Mouse (Mus musculus) heart, adult 11 months (tissue): Measurements from ENCODE around the gene Hbp1.
A peak's percentile ranks its signal among the peaks of the same experiment; 100 is the strongest.

Experiments used
- DNase-seq: peaks from one replicate; pipeline ENCODE4 v3.0.0; 2022

Hbp1 gene

GRCm38 (mm10) chr12:31949193-31949741 lies 1.1 kb downstream of the Hbp1 start:
- DNase-seq = peak; percentile 99

DNA sequence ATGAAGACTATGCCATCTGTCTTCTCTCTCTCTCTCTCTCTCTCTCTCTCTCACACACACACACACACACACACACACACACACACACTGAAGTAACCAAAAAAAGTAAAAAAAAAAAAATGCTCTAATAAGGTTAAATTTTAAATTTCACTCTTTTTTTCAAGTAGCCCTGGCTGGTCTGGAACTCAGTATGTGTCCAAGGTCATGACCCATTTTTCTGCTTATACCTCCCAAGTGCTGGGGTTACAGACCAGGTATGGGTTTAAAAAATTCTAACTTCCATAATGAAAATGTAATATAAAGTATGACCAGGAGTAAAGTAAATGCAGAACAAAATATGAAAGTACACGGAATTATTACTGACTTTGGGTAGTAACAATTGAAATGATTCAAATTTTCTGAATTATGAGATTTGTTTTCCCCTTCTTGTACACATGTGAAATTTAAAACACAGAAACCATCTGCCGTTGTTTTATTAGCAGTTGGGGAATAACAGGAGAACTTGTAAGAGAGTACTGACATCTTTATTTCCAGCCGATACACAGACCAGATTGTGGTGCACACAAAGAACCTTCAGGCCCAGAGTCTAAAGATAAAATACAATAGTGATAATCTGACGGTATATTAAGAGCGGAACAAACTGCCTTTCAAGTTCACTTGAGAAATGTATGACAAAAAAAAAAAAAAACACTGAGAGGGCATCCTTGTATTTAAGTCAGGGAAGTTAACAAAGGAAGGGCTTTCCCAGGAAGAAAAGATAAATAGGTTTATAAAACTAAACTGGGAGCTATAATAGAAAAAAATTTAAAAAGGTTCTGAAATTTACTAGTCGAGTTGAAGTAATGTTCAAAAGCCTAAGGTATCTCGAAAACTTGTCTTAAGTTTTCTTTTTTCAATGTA lies 2.0 kb downstream of the Hbp1 start:
- DNase-seq = no peak

DNA sequence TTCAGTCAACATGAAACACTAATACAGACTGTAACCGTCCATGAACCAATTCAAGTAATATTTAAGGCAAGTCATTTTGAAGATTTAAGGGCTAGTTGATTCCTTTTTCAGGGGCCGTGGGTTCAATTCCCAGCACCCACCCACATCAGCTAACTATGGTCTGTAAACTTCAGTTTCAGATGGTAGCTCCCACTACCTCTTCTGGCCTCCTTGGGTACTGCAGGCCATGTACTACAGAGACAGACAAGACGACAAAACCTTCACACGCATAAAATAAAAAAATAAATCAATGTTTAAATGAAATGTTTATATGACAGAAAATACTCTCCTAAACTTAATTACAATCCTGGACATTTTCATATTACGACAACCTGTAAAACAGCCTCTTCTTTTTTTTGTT lies 2.9 kb downstream of the Hbp1 start:
- DNase-seq = no peak

GRCm38 (mm10) chr12:31944405-31944804 lies 5.9 kb downstream of the Hbp1 start:
- no peak for DNase-seq

DNA sequence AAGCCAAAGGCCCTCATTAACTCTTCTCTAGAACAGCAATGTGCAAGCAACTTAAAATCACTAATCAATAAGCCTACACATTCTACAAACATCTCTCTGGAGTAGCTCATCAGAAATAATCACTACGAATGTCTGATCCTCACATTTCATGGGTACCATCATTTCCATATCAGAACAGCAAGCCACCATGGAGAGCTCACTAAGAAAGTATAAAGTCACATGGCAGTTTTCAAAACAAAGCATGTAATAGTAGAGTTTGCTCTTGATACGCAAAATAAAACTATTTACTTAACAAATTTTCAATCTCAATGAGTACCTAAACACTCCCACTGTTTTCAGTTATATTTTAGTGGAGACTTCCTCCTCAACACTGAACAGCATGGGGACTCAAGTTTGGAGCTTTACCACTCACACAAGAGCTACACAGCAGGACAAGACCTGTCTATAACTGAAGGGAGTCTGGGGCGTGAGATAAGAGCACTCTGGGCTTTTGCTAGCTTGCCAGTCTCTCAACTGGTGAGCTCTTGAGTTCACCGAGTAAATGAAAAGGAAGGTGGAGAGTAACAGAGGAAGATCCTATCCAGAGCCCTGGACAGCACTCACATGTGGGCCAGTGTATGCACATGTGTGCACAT lies 7.2 kb downstream of the Hbp1 start:
- no peak for DNase-seq

- no peak for DNase-seq
These were observed 11.3 kb downstream of the Hbp1 start for GRCm38 (mm10) chr12:31939026-31939425.

- DNase-seq = no peak
These were observed 11.8 kb downstream of the Hbp1 start for GRCm38 (mm10) chr12:31938391-31938997.

DNA sequence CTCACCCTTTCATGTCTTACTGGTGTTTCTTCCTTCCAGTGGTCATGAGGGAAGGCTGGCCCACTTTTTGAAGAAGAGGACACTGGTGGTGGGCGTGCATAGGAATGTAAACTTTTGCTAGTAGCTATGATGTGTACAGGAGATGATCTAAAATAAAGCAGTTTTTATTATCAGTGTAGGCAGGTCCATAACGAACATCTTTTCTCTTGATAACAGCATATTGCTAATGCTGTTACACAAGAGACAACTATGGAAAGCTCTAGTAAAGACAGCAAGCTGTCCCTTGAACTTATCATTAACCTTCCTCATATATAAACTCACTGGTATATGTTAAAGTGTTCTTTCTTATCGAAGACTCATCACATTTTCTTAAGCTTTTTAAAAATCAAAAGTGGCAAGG lies 12.7 kb downstream of the Hbp1 start:
- DNase-seq = no peak

DNA sequence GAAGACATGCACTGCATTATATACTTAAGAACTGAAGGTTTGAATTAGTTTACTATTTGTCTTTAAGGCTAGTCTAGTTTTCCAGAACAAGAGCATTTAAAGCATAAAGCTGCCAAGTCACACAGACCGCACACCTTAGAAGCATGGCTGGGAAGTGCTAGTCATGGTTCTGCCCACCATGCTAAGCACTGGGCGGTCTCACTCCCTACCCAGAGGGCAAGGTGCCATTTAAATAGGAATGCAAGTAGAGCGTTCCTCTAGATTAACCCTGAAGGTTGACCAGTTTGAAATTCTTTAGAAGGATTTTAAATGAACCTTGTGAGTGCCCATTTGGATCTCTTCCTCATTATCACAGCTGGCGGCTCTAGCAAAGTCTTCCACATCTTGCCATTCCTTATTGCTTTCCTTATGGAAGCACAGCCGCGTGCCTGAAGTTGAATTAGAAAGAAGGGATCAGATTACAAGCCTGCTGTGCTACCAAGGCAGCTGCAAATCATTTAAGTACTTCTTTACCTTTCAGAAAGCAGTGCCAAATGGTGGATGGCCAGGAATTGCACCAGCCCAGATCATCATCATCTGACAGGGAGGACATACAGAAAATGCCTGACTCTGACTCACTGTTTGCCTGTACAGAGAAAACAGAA lies 13.6 kb downstream of the Hbp1 start:
- no peak for DNase-seq

GRCm38 (mm10) chr12:31931818-31932217 lies 18.5 kb downstream of the Hbp1 start:
- DNase-seq = no peak

DNA sequence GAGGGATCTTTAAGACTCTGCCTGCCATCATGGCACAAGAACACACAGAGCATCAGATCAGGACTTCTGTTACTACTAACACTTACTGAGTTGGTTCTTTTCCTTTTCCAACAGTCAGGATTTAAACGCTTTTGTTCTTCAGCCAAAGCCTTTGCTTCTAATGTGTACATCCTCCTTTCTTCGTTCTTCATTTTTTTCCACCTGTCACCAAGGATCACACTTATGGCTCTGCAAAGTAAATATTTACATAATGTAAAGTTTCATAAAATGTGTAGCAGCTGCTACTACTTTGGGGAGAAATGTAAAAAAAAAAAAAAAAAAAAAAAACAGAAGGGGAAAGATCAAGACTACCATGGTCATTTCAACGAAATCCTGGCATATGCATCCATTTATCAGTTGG lies 21.8 kb downstream of the Hbp1 start:
- no peak for DNase-seq

GRCm38 (mm10) chr12:31926661-31927061 lies 23.7 kb downstream of the Hbp1 start:
- DNase-seq = peak; percentile 98

DNA sequence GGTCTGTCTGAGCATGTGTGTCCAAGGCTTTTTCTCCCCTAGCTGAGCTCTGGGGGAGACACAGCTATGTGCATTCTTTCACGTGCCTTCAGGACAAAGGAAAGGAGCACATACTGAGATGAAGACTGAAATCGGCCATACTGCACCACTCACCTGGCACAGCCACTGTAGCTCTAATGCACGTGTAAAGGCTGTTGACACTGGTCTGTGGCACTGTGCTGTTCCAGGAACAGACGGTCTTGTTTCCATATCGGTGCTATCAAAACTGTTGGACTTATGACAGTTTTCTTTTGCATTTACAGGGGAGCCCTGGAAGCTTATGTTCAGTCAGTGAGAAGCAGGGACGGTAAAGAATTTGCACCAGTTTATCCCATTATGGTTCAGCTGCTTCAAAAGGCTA lies 25.0 kb downstream of the Hbp1 start:
- peak; percentile 79 for DNase-seq

DNA sequence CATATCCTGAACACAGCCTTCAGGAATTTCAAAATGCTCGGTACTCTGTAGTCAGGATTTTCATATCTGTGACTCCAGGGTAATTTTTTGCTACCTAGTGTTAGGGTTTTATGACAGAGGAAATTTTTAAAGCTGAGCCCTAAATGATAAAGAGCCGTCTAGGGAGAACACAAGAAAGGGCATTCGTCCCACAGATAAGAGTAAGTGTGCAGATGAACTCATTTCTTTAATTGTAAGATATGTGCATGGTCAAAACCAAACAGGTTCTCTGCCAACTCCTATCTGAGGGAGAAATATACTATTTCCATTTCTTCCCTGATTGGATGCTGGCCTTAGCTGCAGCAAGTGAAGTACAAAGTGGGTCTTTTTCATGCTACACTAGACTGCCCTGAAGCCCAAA lies 26.2 kb downstream of the Hbp1 start:
- no peak for DNase-seq

DNA sequence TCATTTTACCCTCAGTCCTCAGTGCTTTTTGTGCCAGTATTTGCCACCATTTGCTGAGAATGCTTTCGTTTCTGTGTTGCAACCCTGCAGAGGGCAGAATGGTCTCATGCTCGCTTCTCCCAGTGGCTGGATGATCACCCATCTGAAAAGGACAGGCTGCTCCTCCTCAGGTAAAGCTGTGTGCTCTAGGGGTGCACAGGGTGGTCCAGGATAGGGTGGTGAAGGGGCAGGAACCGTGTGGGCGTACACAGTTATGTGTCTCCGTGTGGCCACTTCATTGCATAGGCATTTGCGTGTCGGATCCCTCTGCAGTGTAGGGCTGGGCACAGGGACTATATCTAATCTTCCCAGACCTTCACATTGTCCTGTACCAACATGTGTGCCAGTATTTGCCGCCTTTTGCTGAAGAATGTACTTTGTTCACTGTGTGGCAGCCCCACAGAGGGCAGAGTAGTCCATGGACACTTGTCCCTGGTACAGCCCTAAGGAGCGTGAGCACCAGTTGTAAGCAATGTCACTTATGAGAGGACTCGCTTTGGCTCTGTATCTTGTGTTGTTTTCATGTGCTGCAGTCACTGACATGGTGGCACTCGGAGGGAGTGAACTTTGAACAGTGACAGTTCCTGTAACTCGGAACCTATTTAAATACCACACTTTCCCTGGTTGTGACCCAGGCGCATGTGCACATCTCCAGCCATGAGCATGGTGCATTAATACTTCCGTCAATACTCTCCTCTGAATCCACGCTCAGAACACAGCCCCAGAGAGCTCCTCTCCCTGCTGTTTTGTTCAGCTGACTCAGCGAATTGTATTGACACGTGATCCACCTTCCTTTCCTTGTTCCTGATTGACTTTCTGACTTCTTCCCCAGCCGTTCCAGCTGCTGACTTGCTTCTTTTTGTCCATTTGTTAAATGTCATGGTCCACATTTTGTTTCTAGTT lies 29.6 kb downstream of the Hbp1 start:
- peak; percentile 89 for DNase-seq

GRCm38 (mm10) chr12:31917245-31917644 lies 33.1 kb downstream of the Hbp1 start:
- DNase-seq = peak; percentile 99

DNA sequence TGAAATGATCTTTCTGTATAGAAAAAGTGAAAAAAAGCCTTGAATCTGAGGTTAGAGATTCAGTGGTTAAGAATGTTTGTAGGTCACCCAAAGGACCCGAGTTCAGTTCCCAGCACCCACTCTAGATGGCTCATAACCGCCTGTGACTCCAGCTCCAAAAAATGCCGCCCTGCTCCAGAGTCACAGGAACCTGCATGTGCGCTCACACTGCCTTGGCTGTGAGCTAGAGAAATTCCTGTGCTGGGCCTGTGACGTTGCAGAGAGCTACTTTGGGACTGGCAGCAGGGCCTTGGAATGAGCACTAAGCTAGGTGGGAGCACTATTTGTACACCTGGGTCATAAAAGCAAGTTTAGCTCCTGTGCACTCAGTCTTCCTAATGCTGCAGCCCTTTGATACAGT lies 33.6 kb downstream of the Hbp1 start:
- DNase-seq = peak; percentile 93

DNA sequence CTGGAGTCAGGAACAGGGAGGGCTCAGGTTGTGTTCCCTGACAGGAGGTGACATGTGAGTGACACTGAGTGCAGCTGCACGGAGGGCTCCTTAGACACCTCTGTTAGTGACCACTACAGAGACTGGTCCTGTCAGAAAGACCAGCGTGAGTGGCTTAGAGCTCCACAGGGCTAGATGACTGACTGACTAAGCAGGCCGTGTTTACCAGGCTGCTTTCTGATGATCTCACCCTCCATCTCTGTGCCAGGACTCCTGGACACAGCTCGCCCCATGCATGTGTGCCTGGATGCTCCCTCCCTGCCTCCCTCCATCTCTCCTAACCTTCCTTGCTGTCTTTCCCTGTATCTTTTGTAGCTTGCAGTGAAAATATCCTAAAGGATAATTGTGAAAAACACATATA lies 36.7 kb downstream of the Hbp1 start:
- peak; percentile 94 for DNase-seq

GRCm38 (mm10) chr12:31912966-31913551 lies 37.3 kb downstream of the Hbp1 start:
- peak; percentile 71 for DNase-seq

DNA sequence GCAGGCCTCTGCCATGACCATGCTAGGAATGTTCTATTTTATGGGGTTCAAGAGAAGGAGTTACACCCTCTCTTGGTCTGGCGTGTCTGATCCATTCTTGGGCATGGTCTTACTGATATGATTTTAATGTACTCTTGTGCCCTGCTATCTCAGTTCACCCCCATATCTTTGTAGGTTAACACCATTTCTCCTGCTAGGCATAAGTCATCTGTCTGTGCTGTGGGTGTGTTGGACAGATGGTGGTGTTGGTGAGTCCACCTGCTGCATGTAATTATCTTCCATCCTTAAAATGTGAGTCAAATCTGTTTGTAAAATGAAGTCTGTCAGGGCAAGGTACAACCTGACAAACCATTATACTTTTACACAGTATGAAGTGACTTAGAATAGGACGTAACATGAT lies 42.9 kb downstream of the Hbp1 start:
- peak; percentile 27 for DNase-seq
